Mouse (Mus musculus): ENCODE measurements around the gene Nap1l1. TPM values are rescaled to one million over a fixed set of nuclear protein-coding genes. Genes with fewer than 3 reads are reported as not detected.

The Nap1l1 gene
- polyA plus RNA-seq, 1 experiment from 2014 or later, result 449 TPM

DNA sequence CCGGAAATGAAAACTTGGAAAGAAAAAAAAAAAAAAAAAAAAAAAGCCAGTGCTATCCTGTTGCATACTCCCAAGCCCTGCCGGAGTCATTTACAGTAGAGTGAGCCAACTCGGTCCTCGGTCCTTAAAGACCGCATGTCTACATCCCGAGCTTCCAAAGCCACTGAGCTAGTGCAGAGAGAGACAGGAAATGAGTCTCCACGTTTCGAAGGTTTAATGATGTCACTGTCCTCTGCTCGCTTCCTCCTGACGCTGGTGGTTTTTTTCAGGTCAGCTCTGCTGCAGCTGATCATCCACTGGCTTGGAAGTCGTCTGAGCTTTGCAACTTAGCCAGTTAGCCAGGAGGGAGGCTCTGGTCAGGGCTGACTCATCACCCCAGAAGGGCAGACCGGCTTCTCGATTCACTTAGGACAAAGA lies 43.2 kb downstream of the Nap1l1 start:
- Histone ChIP-seq H3K9me3 (ENCODE audit: control insufficient read depth, low read length) (no peaks in the 10 kb centered on the region), H3K36me3 (ENCODE audit: control insufficient read depth, insufficient read depth, low read length) (no peaks in the 10 kb centered on the region), H3K9ac (ENCODE audit: low read length) (no peak overlapping the region), H3K27ac (ENCODE audit: low read depth, low read length) (no peak overlapping the region), H3K4me3 (ENCODE audit: low read depth, low read length) (no peak overlapping the region), H3K4me1 (ENCODE audit: control insufficient read depth, insufficient read depth, low read length) (peaks cover 6% of the 10 kb centered on the region), H3K4me2 (no peak overlapping the region), H3K27me3 (ENCODE audit: control insufficient read depth, insufficient read depth, low read length) (no peaks in the 10 kb centered on the region)
- WGBS, result 76% methylated on average over 13 of the region's 13 CpGs
- DNase-seq (ENCODE audit: low spot score, missing footprints) (no peak), ATAC-seq (ENCODE audit: low FRiP score) (no peak)

DNA sequence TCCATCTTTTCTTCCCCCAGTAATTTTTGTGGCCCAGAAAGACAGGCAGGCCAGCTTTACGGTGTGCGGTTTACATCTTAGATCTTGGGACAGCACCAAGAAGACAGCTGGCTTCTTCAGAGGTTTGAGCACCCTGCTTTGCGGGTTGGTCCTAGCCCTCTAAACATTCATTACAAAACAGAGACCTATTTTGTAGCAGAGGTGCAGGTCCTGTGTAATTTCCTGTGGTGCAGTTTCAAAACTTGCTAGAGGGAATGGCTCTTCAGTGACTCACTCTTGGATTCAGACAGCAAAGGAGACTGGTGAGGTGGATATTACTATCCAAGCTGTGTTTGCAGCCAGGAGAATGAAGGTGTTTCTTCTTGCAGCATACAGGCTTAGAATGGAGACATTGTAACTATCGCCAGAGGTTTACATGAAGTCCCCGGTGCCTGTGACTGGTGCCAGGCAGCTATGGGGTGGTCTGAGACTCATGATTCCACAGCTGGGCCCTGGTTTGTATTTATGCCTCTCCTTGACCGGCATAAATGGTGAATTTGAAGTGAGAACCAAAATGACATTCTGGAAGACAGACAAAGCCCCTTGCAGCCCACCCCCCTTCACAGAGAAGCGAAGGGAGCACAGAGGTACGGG lies 43.9 kb downstream of the Nap1l1 start:
- Histone ChIP-seq H3K9ac (ENCODE audit: low read length) (no peak overlapping the region), H3K4me2 (no peak overlapping the region), H3K9me3 (ENCODE audit: control insufficient read depth, low read length) (no peaks in the 10 kb centered on the region), H3K36me3 (ENCODE audit: control insufficient read depth, insufficient read depth, low read length) (no peaks in the 10 kb centered on the region), H3K4me1 (ENCODE audit: control insufficient read depth, insufficient read depth, low read length) (peaks cover 6% of the 10 kb centered on the region), H3K27ac (ENCODE audit: low read depth, low read length) (no peak overlapping the region), H3K4me3 (ENCODE audit: low read depth, low read length) (no peak overlapping the region), H3K27me3 (ENCODE audit: control insufficient read depth, insufficient read depth, low read length) (no peaks in the 10 kb centered on the region)
- 90% methylated on average over 8 of the region's 8 CpGs for WGBS
- DNase-seq (ENCODE audit: low spot score, missing footprints), result no peak
- ATAC-seq (ENCODE audit: low FRiP score), result no peak

DNA sequence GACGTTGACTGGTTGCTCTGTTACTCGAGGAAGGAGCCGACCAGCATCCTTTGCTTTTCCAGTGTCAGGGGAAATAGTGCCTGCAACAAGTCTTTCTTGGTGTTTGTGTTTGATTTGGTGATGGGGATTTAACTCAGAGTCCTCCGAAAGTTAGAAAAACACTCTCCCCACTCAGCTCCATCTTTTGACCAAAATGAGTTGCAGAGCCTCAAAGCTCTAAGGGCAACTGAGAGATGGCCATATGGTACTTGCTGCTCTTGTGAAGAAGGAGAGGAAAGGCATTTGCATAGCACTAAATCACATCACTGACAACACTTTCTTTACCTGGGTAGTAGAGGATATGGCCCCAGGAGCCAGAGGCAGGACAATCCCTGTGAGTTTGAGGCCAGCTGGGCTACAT lies 45.3 kb downstream of the Nap1l1 start:
- DNase-seq (ENCODE audit: low spot score, missing footprints), result no peak

DNA sequence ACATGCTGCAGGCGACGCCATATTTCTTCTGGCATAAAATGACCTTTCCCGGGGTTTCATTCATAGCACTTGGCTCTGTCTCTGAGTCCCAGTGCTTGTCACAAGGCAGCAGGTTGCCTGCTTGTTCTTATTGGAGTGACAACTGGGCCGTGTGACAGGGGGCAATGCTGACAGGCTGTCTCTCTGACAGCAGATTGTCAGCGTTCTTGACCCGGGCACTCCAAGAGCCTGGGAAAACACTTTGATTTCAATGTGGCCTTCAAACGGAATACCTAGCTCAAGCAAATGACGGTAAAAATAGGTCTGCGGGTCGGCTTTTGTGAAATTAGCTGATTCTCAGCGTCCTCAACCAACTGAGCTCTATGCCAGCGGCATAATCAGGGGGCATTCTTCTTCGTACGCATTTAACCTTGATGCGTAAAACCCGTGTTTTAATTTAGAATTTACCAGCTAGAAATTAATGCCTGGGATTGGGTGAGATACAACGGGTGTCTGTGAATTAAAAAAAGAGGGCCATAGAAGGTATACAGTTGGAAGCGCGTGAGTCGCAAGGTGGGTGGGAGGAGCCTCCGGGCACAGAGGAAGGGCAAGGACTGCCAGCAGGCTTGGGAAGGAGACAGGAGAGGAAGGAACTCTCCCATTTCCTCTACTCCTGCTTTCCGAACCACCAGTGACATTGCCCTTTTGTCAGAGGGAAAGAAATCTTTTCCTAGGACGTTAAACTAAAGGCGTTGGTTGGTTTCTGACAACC lies 46.8 kb downstream of the Nap1l1 start:
- WGBS, result 48% methylated on average over 24 of the region's 24 CpGs
- peak; percentile 67 for ATAC-seq (ENCODE audit: low FRiP score)
- Histone ChIP-seq H3K4me2 (peak overlapping the region; percentile 35), H3K36me3 (ENCODE audit: control insufficient read depth, insufficient read depth, low read length) (no peaks in the 10 kb centered on the region), H3K9me3 (ENCODE audit: control insufficient read depth, low read length) (no peaks in the 10 kb centered on the region), H3K27me3 (ENCODE audit: control insufficient read depth, insufficient read depth, low read length) (no peaks in the 10 kb centered on the region), H3K9ac (ENCODE audit: low read length) (no peak overlapping the region), H3K4me3 (ENCODE audit: low read depth, low read length) (no peak overlapping the region), H3K4me1 (ENCODE audit: control insufficient read depth, insufficient read depth, low read length) (peaks cover 6% of the 10 kb centered on the region), H3K27ac (ENCODE audit: low read depth, low read length) (no peak overlapping the region)
- DNase-seq (ENCODE audit: low spot score, missing footprints), result no peak

More for the DNA sequence above, 45.3 kb downstream of the Nap1l1 start:
- 85% methylated on average over 4 of the region's 4 CpGs for WGBS
- Histone ChIP-seq H3K4me3 (ENCODE audit: low read depth, low read length) (no peak overlapping the region), H3K27me3 (ENCODE audit: control insufficient read depth, insufficient read depth, low read length) (no peaks in the 10 kb centered on the region), H3K4me2 (no peak overlapping the region), H3K27ac (ENCODE audit: low read depth, low read length) (no peak overlapping the region), H3K9me3 (ENCODE audit: control insufficient read depth, low read length) (no peaks in the 10 kb centered on the region), H3K36me3 (ENCODE audit: control insufficient read depth, insufficient read depth, low read length) (no peaks in the 10 kb centered on the region), H3K9ac (ENCODE audit: low read length) (no peak overlapping the region), H3K4me1 (ENCODE audit: control insufficient read depth, insufficient read depth, low read length) (peaks cover 6% of the 10 kb centered on the region)
- ATAC-seq (ENCODE audit: low FRiP score), result no peak

DNA sequence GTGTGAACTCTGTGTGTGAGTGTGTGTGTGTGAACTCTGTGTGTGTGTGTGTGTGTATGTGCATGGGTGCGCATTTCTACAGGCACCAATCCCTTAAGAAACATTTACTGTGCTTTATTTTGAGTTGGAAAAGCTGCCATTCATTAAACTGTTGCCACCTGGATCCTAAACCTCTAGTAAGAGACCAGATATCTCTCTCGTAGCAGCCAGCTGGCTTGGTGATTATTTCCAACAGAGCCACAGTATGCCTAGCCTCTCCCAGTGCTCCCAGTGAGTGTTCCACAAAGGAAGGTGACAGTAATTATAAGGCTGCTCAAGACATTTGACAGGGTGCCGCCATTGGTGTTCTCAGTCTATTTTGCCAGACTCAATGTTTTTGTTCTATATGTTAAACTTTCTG lies 47.6 kb downstream of the Nap1l1 start:
- ATAC-seq (ENCODE audit: low FRiP score) (no peak), DNase-seq (ENCODE audit: low spot score, missing footprints) (no peak)
- H3K27ac ChIP-seq (ENCODE audit: low read depth, low read length), result no peak overlapping the region

DNA sequence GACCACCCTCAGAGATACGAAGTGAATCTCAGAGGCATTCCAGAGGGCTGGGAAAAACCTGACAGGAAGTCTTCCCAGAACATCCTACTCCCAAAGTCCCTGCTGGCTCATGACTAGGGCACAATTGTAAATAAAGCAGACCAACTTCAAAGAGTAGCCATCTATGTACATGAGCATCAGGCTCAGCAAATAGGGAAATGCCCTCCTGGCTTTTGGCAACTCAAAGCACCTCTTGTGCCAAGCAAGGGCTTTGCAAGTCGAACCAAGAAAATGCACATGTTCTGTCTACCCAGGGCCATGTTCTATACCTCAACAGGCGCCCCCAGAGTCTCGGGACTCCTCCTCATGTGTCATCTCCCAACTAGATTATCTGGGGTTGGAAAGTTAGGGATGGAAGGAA lies 48.6 kb downstream of the Nap1l1 start:
- no peak overlapping the region for H3K27ac ChIP-seq (ENCODE audit: low read depth, low read length)
- DNase-seq (ENCODE audit: low spot score, missing footprints), result no peak
- no peaks in the 10 kb centered on the region for H3K9me3 ChIP-seq (ENCODE audit: control insufficient read depth, low read length)
- ATAC-seq (ENCODE audit: low FRiP score), result no peak
- no peaks in the 10 kb centered on the region for H3K36me3 ChIP-seq (ENCODE audit: control insufficient read depth, insufficient read depth, low read length)
- no peak overlapping the region for H3K9ac ChIP-seq (ENCODE audit: low read length)
- no peak overlapping the region for H3K4me2 ChIP-seq
- H3K27me3 ChIP-seq (ENCODE audit: control insufficient read depth, insufficient read depth, low read length), result no peaks in the 10 kb centered on the region
- H3K4me1 ChIP-seq (ENCODE audit: control insufficient read depth, insufficient read depth, low read length), result peaks cover 6% of the 10 kb centered on the region
- no peak overlapping the region for H3K4me3 ChIP-seq (ENCODE audit: low read depth, low read length)
- WGBS, result 72% methylated on average over 4 of the region's 4 CpGs

More for the DNA sequence above, 47.6 kb downstream of the Nap1l1 start:
- Histone ChIP-seq H3K27me3 (ENCODE audit: control insufficient read depth, insufficient read depth, low read length) (no peaks in the 10 kb centered on the region), H3K36me3 (ENCODE audit: control insufficient read depth, insufficient read depth, low read length) (no peaks in the 10 kb centered on the region), H3K4me3 (ENCODE audit: low read depth, low read length) (no peak overlapping the region), H3K4me2 (no peak overlapping the region), H3K4me1 (ENCODE audit: control insufficient read depth, insufficient read depth, low read length) (peaks cover 6% of the 10 kb centered on the region), H3K9ac (ENCODE audit: low read length) (no peak overlapping the region), H3K9me3 (ENCODE audit: control insufficient read depth, low read length) (no peaks in the 10 kb centered on the region)
- WGBS, result 70% methylated on average over 3 of the region's 3 CpGs

DNA sequence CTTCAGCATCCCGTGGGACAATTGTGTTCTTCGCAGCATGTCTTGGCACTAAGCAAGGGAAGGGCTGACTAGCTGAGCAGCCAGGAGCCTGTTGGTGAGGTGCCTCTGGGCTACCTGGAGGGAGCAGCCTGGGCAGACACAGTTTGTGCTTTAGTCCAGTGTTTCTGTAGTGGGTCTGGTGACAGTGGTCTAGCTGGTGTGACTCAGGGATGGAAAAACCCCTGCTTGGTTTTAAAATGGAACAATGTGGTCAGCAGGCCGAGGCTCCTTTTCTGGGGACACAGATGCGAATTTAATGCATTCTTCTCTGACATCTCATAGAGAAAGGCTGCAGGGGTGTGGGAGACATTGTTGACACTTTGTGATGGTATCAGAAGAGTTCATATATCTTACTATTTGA lies 49.2 kb downstream of the Nap1l1 start:
- Histone ChIP-seq H3K4me2 (no peak overlapping the region), H3K4me3 (ENCODE audit: low read depth, low read length) (no peak overlapping the region), H3K27ac (ENCODE audit: low read depth, low read length) (no peak overlapping the region), H3K27me3 (ENCODE audit: control insufficient read depth, insufficient read depth, low read length) (no peaks in the 10 kb centered on the region), H3K9me3 (ENCODE audit: control insufficient read depth, low read length) (no peaks in the 10 kb centered on the region), H3K4me1 (ENCODE audit: control insufficient read depth, insufficient read depth, low read length) (peaks cover 6% of the 10 kb centered on the region), H3K36me3 (ENCODE audit: control insufficient read depth, insufficient read depth, low read length) (no peaks in the 10 kb centered on the region), H3K9ac (ENCODE audit: low read length) (no peak overlapping the region)
- no peak for DNase-seq (ENCODE audit: low spot score, missing footprints)
- no peak for ATAC-seq (ENCODE audit: low FRiP score)
- WGBS, result 79% methylated on average over 4 of the region's 4 CpGs

DNA sequence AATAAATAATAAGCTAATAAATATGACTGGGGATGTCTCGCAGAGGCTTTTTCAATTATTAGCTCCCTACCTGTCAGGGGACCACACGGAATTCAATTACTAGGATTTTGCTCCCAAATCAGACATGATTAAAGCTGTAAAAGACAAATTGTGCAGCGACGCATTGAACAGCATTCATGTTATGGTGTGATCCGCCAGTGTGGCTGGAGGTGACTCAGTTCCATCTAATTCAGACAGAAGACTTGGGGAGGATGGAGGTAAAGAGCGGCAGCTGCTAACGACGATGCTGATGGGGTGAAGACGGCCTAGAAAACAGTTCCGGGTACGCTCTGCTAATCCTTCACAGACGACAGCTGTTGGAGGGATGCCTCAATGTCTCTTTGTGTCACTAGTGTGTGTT lies 50.9 kb downstream of the Nap1l1 start:
- H3K27ac ChIP-seq (ENCODE audit: low read depth, low read length), result no peak overlapping the region
- no peak overlapping the region for H3K9ac ChIP-seq (ENCODE audit: low read length)
- H3K4me3 ChIP-seq (ENCODE audit: low read depth, low read length), result no peak overlapping the region
- no peak for DNase-seq (ENCODE audit: low spot score, missing footprints)
- peaks cover 6% of the 10 kb centered on the region for H3K4me1 ChIP-seq (ENCODE audit: control insufficient read depth, insufficient read depth, low read length)
- no peaks in the 10 kb centered on the region for H3K9me3 ChIP-seq (ENCODE audit: control insufficient read depth, low read length)
- WGBS, result 52% methylated on average over 12 of the region's 12 CpGs
- H3K4me2 ChIP-seq, result no peak overlapping the region
- H3K36me3 ChIP-seq (ENCODE audit: control insufficient read depth, insufficient read depth, low read length), result no peaks in the 10 kb centered on the region
- H3K27me3 ChIP-seq (ENCODE audit: control insufficient read depth, insufficient read depth, low read length), result no peaks in the 10 kb centered on the region
- no peak for ATAC-seq (ENCODE audit: low FRiP score)

DNA sequence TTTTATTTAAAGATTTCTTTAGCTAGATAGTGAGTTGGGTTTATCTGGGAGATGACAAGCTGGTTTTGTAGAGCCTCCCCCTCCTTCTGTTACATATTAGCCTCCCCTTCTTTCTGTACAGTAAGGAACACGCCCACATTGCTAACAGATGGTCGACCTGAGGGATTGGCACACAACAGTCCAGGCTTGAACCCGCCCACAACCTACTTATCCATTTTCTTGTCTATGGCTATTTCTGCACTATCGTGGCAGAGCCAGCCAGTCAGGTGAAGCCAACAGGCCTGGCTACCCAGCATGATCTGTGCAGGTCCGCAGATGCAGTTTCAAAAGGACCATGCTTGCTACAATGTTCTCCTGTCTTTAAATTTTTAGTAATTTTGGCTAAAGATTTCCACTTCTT lies 54.0 kb downstream of the Nap1l1 start:
- Histone ChIP-seq H3K4me1 (ENCODE audit: control insufficient read depth, insufficient read depth, low read length) (no peaks in the 10 kb centered on the region; the same call in 1 of the 2 replicates), H3K27ac (ENCODE audit: low read depth, low read length) (no peak overlapping the region), H3K4me3 (ENCODE audit: low read depth, low read length) (no peak overlapping the region), H3K9ac (ENCODE audit: low read length) (no peak overlapping the region), H3K27me3 (ENCODE audit: control insufficient read depth, insufficient read depth, low read length) (no peaks in the 10 kb centered on the region), H3K9me3 (ENCODE audit: control insufficient read depth, low read length) (no peaks in the 10 kb centered on the region), H3K36me3 (ENCODE audit: control insufficient read depth, insufficient read depth, low read length) (no peaks in the 10 kb centered on the region), H3K4me2 (no peak overlapping the region)
- no peak for DNase-seq (ENCODE audit: low spot score, missing footprints)
- ATAC-seq (ENCODE audit: low FRiP score), result no peak
- WGBS, result 86% methylated on average over 5 of the region's 5 CpGs
